Mouse (Mus musculus) kidney, adult 18-20 months (tissue): ENCODE measurements around the gene Pola1.
"Not testable (repeated sequence)": the region's sequence is repeated elsewhere in the genome, so short reads cannot be mapped to it uniquely, and the experiment has no call there.

Experiments
- DNase-seq: peaks from one replicate; pipeline ENCODE4 v3.0.0; 2021

Gene Pola1

GRCm38 (mm10) chrX:93428956-93429737, 202.8 kb downstream of the Pola1 start:
- no peak for DNase-seq

DNA sequence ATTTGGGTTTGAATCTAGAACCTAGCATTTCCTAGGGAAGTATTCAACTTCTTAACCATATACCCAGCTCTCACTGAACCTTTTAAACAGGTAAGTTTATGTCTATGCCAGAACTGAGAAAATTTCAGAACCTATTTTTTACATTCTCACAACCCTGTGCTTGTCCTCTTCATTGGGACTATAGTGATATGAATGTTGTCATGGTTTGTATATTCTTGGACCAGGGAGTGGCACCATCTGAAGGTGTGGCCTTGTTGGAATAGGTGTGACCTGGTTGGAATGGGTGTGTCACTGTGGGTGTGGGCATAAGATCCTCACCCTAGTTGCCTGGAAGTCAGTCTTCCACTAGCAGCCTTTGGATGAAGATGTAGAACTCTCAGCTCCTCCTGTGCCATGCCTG, 231.1 kb downstream of the Pola1 start:
- DNase-seq: not testable (repeated sequence)

- no peak for DNase-seq
Measured at GRCm38 (mm10) chrX:93397089-93397488, 234.9 kb downstream of the Pola1 start.

DNA sequence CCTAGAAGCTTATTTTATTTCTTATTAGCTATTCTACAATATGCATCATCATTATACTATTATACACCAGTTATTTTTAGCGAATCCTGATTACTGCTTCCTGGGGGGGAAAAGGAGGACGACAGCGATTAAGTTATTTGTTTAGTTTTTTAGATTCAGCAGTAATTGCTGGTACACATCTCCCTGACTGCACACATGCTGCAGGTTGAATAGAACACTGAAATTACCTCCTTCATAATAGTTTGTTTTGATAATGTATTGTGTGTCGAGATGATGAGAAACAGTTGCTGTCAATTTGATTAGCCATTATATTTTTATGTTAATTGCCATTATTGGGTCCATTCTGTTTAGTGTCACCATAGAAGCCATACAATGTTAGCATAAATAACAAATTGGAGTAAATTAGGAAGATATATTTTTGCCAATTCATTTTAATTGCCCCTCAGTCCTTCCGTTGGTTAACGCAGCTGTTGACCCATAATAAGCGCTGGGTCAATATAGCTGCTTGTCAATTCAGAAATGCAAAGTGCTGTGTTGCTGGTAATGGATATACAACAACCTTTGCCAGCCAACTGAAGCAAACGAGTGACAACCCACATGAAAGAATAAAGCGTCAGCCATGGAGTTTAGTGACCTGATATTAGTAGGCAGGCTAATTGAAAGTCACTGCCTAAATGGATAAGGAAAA, 254.5 kb downstream of the Pola1 start:
- no peak for DNase-seq

GRCm38 (mm10) chrX:93373503-93373902, 258.5 kb downstream of the Pola1 start:
- no peak for DNase-seq

DNA sequence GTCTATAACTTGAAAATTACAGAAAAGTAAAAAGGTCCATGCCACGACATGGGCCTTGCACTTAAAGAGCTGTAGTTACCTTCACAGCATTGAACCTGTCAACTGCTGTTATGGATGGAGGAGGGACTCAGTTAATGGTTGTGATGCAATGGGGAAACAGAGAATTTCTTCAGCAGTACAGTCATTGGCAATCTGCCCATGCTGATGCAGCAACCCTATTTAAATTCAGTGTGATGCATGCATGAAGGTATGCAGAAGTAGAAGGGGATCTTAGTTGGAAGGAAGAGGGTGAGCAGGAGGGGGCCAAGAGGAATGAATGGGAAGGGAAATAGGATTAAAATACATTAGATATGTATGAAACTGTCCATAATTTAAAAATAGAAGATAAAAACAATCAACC, 262.2 kb downstream of the Pola1 start:
- DNase-seq: no peak

- no peak for DNase-seq
Measured at GRCm38 (mm10) chrX:93368211-93368610, 263.7 kb downstream of the Pola1 start.

DNA sequence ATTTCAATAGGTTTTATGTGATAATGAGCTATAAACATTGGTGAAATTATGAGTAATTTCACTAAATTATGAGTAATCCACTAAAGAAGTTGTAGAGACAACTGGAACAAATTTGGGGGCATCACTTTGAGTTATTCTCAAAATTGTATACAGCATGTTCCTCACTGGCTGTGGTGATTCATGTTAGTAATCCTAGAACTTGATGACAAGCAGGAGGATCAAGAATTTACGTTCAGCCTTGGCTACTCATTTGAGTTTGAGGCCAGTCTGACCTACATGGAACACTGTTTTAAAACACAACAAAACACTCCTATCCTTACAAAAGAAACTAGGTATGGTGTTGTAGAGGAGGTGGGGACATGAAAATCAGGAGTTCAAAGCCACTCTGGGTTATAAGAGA, 310.6 kb downstream of the Pola1 start:
- DNase-seq: no peak

DNA sequence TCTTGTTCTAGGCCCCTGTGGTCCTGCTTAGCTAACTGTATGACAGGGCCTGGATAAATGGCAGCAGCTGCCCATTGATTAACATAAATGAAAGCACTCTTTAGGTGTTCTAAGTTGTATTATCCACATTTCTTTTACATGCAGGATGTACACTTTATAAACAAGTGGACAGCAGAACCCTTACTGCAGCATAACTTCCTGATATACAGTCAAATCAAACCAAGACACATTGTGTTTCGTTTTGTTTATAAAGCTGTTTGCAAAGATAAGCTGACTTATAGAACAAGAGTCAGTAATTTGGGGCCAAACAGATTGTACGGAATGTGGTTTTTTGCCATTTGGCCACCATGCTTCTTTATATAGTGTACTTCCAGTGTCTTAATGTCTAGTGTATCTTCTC, 312.0 kb downstream of the Pola1 start:
- no peak for DNase-seq

DNA sequence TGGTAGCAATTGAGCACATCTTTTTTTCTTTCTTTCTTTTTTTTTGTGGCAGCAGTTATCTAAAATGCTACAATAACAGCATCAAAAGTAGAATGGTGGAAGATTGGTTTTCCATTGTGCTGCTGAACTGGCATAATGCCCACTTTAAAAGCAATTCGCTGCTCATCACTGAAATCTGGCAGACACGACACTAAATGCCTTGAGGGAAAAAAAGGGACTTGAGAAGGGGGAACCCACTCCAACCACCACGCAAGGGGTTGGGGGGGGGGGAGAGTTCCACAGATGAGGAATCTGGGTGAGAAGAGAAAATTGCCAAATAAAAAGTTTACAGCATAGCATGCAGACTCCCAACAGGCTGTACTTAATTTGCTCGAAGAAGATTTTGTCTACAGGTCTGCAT, 314.4 kb downstream of the Pola1 start:
- no peak for DNase-seq

DNA sequence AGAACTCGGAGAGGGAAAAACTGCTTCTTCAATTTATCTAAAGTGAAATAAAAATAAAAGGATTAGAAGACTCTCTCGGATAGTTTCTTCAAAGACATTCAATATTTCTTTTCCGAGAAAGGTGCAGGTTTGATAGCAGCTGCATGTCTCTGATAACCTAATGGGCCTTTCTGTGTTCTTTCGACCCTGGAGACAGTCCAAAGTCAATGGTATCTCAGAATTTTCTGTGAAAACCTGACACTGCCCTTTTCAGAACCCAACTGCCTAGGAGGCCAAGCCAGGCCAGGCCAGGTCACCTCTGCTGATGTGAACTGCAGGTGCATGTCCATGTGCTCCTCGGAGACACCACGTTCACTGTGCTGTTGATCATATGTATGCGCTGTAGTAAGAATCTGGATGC, 326.2 kb downstream of the Pola1 start:
- DNase-seq: no peak

DNA sequence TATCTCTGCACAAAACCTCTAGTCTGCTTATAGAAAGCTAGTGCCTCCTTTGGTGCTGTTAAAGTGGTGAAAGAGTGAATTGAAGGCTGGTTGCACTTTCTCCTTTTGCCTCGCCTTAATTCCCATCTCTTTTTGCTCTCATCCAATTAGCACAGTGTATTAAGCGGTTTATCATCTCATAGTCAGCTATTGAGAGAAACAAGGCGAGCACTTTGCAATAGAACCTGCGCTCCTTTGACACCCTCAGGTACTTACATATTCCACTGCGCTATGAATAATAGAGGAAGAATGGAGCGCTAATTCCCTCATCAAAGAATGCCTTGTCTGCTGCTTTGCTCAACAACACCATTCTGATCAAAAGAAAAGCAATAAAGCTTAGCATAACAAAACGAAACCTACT, 330.2 kb downstream of the Pola1 start:
- no peak for DNase-seq

GRCm38 (mm10) chrX:93300183-93300815, 331.7 kb downstream of the Pola1 start:
- no peak for DNase-seq

DNA sequence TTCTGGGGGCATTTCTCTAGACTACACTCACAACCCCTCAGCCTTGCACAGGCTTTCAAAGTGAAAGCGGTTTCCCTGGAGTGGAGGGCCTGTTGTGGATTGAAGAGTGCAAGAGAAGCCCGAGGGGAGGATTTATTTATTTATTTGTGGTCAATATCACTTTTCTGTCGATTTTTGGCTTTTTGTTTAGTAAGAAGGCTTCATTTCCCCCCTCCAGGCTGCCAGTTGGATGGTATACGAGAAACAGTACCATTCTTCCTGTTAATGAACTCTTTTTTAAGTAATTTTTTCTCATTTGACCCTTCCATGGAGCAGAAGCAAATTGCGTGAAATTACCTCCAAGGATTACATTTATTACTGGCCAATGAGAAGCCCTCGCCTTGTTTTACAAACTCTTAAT, 332.2 kb downstream of the Pola1 start:
- no peak for DNase-seq

DNA sequence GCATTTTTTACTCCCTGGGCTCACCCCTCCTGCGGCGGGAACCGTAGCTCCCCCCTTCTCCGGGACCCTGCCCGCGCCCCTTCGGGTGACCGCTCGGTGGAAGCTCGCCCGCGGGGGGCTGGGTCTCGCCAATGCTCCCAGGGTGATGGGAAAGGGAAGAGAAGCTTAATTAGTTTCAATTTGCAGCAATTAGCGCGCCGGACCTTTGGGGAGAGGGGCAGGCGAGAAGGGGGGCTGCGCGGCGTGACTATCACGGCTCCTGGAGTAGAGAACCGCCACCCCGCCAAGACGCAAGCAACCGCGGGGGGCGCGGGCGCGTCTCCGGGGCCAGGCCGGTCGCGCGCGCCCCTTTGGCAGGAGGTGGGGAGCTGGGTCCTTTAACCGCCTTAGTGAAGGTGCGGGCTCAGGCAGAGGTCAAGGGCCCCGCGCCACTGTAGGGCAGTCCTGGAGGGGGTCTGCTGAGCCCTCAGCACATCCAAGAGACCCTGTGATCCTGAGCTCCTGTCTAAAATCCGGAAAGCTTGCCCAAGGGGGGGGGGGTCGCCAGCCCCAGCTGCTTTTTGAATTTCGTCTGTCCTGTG, 332.8 kb downstream of the Pola1 start:
- no peak for DNase-seq

GRCm38 (mm10) chrX:93297001-93297441, 334.9 kb downstream of the Pola1 start:
- DNase-seq: no peak

GRCm38 (mm10) chrX:93295819-93296218, 336.1 kb downstream of the Pola1 start:
- no peak for DNase-seq

GRCm38 (mm10) chrX:93294736-93295490, 337.0 kb downstream of the Pola1 start:
- DNase-seq: no peak

GRCm38 (mm10) chrX:93292031-93292430, 339.9 kb downstream of the Pola1 start:
- DNase-seq: no peak

DNA sequence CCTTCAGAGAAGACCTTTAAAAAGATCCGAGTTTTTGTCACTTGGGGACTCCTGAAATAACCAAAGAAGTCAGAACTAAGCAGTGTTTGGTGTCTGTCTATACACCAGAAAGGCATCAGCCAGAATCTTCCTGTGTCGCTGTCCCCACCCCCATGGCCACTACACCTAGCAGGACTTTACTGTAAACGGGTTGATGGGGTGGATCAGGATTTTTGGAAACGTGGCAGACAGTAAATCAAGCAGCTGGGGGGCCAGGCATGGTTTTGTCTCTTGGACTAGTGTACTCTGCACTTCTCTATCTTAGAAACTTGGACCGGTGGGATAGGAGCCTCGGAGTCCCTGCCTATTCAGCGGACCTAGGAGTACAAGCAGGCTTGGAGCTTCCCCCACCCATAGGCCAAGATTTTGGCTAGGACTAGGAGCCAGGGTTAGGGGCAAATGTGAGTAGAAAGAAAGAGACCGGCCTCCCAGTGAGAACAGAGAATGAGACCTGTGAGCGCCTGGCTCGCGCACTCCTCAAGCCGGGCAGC, 342.0 kb downstream of the Pola1 start:
- no peak for DNase-seq

- DNase-seq: no peak
Measured at GRCm38 (mm10) chrX:93289076-93289475, 342.9 kb downstream of the Pola1 start.

GRCm38 (mm10) chrX:93288339-93288738, 343.6 kb downstream of the Pola1 start:
- DNase-seq: no peak
